In genomic region chr11:54987974-54988373, GRCm38 (mm10) we compare ENCODE assay signal across 8 mouse cellular contexts. TPM values are rescaled to one million over a fixed set of nuclear protein-coding genes. Genes with fewer than 3 reads are reported as not detected.
DNase-seq lines count a peak whose midpoint lies in the region; ATAC-seq and TF ChIP-seq lines count a peak whose summit lies in the region.

No protein-coding gene starts in this region.

- TF ChIP-seq CTCF in Patski (IDR thresholded peaks at IDR 0.05): peak; percentile 75
- peak; percentile 83 for TF ChIP-seq CTCF in liver, postnatal 0 days (IDR thresholded peaks at IDR 0.05; ENCODE audit: low read depth)

- peak; percentile 18 for DNase-seq in embryo, embryonic 10 days (ENCODE audit: low spot score)
- no peak for DNase-seq in embryo, embryonic 11 days
- DNase-seq in liver (peak; percentile 54), Patski (ENCODE audit: low read depth, low spot score) (no peak)
- DNase-seq in liver, embryonic 11.5 days (ENCODE audit: low spot score): no peak
- DNase-seq in liver, postnatal 0 days: peak; percentile 67
- DNase-seq in thymus, postnatal 4 days: peak; percentile 77

- H3K9ac ChIP-seq in liver, embryonic 11.5 days (ENCODE audit: low read depth, low read length): no peak overlapping the region
- H3K9ac ChIP-seq in liver, postnatal 0 days (replicated peaks): no peak overlapping the region
- no peak overlapping the region for H3K9ac ChIP-seq in forebrain, embryonic 16.5 days (replicated peaks; ENCODE audit: low read depth, low read length)

- no peak for ATAC-seq in liver, embryonic 11.5 days (replicated peaks; ENCODE audit: low FRiP score)
- ATAC-seq in Patski: no peak
- no peak for ATAC-seq in liver, postnatal 0 days
- no peak for ATAC-seq in forebrain, embryonic 16.5 days

- no peaks in the 10 kb centered on the region for H3K9me3 ChIP-seq in liver, embryonic 11.5 days (ENCODE audit: control insufficient read depth, low read length)
- no peaks in the 10 kb centered on the region for H3K9me3 ChIP-seq in liver, postnatal 0 days (ENCODE audit: low read length)
- H3K9me3 ChIP-seq in forebrain, embryonic 16.5 days (ENCODE audit: control insufficient read depth, low read length): no peaks in the 10 kb centered on the region

- H3K4me3 ChIP-seq in liver, embryonic 11.5 days (ENCODE audit: low read depth, low read length): no peak overlapping the region
- no peak overlapping the region for H3K4me3 ChIP-seq in liver, postnatal 0 days (ENCODE audit: low read depth, low read length)
- H3K4me3 ChIP-seq in forebrain, embryonic 16.5 days (replicated peaks; ENCODE audit: low read length): no peak overlapping the region

- H3K4me1 ChIP-seq in liver, embryonic 11.5 days (replicated peaks; ENCODE audit: control insufficient read depth, insufficient read depth, low read length): no peaks in the 10 kb centered on the region
- H3K4me1 ChIP-seq in liver, postnatal 0 days (ENCODE audit: insufficient read depth): no peaks in the 10 kb centered on the region
- H3K4me1 ChIP-seq in forebrain, embryonic 16.5 days (replicated peaks; ENCODE audit: control insufficient read depth, insufficient read depth, low read length): no peaks in the 10 kb centered on the region

- WGBS in liver, embryonic 11.5 days: 76% methylated on average over 1 of the region's 1 CpGs
- 76% methylated on average over 1 of the region's 1 CpGs for WGBS in liver, postnatal 0 days (ENCODE audit: insufficient replicate concordance)
- WGBS in forebrain, embryonic 16.5 days: 89% methylated on average over 1 of the region's 1 CpGs

- in situ Hi-C loops in Patski (cut with MboI; ENCODE audit: low pct_unique_long_range_greater_than_20kb): loop anchor here (5.0 kb wide), 1 partner anchor 111 kb away; no protein-coding TSS in a partner anchor

- H3K27me3 ChIP-seq in liver, embryonic 11.5 days (replicated peaks; ENCODE audit: control insufficient read depth, insufficient read depth, low read length): no peaks in the 10 kb centered on the region
- H3K27me3 ChIP-seq in Patski: no peaks in the 10 kb centered on the region
- no peaks in the 10 kb centered on the region for H3K27me3 ChIP-seq in liver, postnatal 0 days (ENCODE audit: insufficient read depth, low read length)
- H3K27me3 ChIP-seq in forebrain, embryonic 16.5 days (replicated peaks; ENCODE audit: control insufficient read depth, insufficient read depth, low read length): no peaks in the 10 kb centered on the region

- H3K4me2 ChIP-seq in liver, embryonic 11.5 days: no peak overlapping the region
- no peak overlapping the region for H3K4me2 ChIP-seq in liver, postnatal 0 days (ENCODE audit: low read depth, low read length)
- H3K4me2 ChIP-seq in forebrain, embryonic 16.5 days (ENCODE audit: low read length): no peak overlapping the region

- POLR2A ChIA-PET in Patski (lab: Charles Lee): no interaction called here

- no peak for TF ChIP-seq EP300 in liver, postnatal 0 days (IDR thresholded peaks at IDR 0.05; ENCODE audit: low read depth)

- H3K36me3 ChIP-seq in liver, embryonic 11.5 days (ENCODE audit: control insufficient read depth, insufficient read depth, low read length): peaks cover 18% of the 10 kb centered on the region
- peaks cover 59% of the 10 kb centered on the region for H3K36me3 ChIP-seq in liver, postnatal 0 days (replicated peaks; ENCODE audit: insufficient read depth, low read length)
- H3K36me3 ChIP-seq in forebrain, embryonic 16.5 days (ENCODE audit: control insufficient read depth, insufficient read depth): no peaks in the 10 kb centered on the region

- CTCF ChIA-PET in Patski (lab: Charles Lee): interaction anchor here (7.9 kb wide), 1 partner anchor 59 kb away, joined by 91 read pairs; no protein-coding TSS in a partner anchor

- no peak overlapping the region for H3K27ac ChIP-seq in liver, embryonic 11.5 days (ENCODE audit: low read depth, low read length)
- no peak overlapping the region for H3K27ac ChIP-seq in liver, postnatal 0 days (ENCODE audit: low read depth)
- no peak overlapping the region for H3K27ac ChIP-seq in forebrain, embryonic 16.5 days (ENCODE audit: low read length)

RNA-seq across cellular contexts. Expression of gene Tnip1, which starts 25.3 kb away (rescaled TPM):
- 11.4 and 12.1 TPM in 2 replicates for polyA plus RNA-seq in liver, embryonic 11.5 days (2014; fragmentation: Nextera tagmentation; extraction: Ambion mirVana)
- 53.2 TPM for polyA plus RNA-seq in Patski (2021)
- 5.2 and 5.3 TPM in 2 replicates for polyA plus RNA-seq in liver, postnatal 0 days (2015; fragmentation: Nextera tagmentation; extraction: Ambion mirVana)
- polyA plus RNA-seq in forebrain, embryonic 16.5 days (2015; fragmentation: Nextera tagmentation; extraction: Ambion mirVana): 12.7 and 13.2 TPM in 2 replicates

RNA-seq across cellular contexts. Expression of gene Anxa6, which starts 45.3 kb away (rescaled TPM):
- 78.5 and 86.6 TPM in 2 replicates for polyA plus RNA-seq in liver, embryonic 11.5 days (2014; fragmentation: Nextera tagmentation; extraction: Ambion mirVana)
- 333 TPM for polyA plus RNA-seq in Patski (2021)
- 47.5 and 47.7 TPM in 2 replicates for polyA plus RNA-seq in liver, postnatal 0 days (2015; fragmentation: Nextera tagmentation; extraction: Ambion mirVana)
- 40.9 and 53.0 TPM in 2 replicates for polyA plus RNA-seq in forebrain, embryonic 16.5 days (2015; fragmentation: Nextera tagmentation; extraction: Ambion mirVana)

Comparison
In these comparisons a context has a peak if more than half of its experiments do, and no peak if none do; other contexts are left out.
1. DNase-seq: peak in embryo, embryonic 10 days (single experiment), liver (single experiment), liver, postnatal 0 days (single experiment) and thymus, postnatal 4 days (single experiment); none in embryo, embryonic 11 days (single experiment), liver, embryonic 11.5 days (single experiment) and Patski (single experiment).